Mouse (Mus musculus) adrenal gland, postnatal 14 days (tissue): ENCODE results near the gene Zfr2. TPM values are rescaled to one million over a fixed set of nuclear protein-coding genes. Genes with fewer than 3 reads are reported as not detected.

Experiments
- DNase-seq: peaks from one replicate; pipeline ENCODE4 v3.0.0; 2021; ENCODE audit warnings: mixed read lengths
- total RNA-seq: library from RNA; stranded (reverse); gene quantifications from 2 replicates; pipeline ENCODE4 v1.2.3, GENCODE M21; 2021

Zfr2 gene
- total RNA-seq, 1 experiment from 2014 or later, result 11.0 TPM

DNA sequence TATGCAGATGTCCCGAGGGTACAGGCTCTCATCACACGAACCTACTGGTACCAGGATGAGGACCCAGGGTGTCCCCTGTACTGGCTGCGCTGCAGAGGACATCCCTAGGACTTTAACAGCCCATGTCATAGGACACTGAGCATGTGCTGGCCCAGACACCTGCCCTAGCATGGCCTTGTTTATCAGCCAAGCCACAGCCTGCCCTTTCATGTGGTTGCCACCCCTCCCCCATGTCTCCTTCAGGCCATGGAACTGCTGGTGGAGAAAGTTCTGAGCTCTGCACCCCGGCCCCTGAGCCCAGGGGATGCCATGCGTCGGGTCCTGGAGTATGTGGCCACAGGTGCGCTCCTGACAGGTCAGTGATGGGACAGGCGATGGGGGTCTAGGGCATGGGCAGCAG, 16.5 kb downstream of the Zfr2 start:
- DNase-seq, result no peak

DNA sequence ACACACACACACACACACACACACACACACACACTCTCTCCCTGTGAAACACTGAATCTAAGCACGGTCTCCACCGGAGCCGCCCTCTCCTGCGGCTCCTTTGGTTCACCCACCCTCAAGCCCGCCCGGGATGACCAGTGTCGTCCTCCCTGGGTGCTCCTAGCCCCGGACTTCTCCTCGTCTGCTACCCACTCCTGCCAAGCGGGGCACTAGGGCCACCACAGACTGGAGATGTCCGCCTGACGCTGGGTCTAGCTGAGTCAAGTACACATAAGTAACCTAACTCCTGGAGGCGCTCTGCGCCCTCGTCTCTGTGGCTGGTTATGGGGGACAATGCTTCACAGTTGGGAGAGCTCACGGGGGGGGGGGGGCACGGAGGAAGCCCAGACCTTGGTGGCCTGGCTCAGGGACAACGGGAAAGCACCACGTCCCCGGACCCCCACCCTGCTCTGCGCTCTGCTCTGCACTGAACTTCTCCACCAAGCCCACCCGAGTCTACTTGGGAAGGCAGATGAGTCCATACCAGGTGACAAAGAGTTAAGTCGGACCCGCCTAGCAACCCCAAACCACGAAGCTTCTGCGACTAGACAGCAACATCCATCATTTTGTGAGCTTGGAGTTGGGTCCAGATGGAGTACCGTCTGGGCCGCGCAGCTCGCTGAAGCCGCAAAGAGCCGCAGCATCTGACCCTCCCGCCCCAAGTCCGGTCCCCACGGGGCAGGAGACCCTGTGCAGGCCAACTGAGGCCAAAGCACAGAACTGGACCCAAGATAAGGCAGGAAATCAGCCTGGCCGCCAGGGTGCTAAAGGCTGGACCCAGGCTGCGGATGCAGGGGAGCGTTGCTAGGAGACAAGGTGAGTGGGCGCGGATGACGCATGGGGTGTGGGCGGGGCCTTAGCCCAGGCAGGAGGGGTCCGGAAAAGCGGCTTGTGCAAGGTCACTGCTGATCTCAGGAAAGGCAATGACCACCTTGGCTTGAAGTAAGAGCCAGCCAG, 19.8 kb downstream of the Zfr2 start, which contains the start of gene Matk:
Gene Matk, plus strand, starts transcription at position 512 of the 996 bp plus-strand sequence.
- peak; percentile 74 for DNase-seq

DNA sequence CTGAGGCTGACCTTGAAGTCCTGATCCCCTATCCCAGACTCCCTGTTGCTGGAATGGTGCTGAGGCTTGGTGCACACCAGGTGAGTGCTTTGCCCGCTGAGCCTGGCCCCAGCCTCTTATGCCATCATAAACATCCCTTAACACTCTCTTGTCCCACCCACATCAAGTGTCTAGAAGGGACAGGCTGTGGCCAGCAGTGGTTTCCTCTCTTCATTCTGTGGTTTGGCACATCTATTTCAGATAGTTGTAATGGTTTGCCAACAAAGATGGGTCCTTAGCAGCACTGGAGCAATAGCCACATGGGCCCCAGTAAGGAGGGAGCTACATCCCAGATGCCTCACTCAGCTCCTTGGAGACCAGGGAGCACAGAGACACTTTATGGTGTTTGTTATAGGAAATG, 21.9 kb downstream of the Zfr2 start:
- DNase-seq, result no peak

DNA sequence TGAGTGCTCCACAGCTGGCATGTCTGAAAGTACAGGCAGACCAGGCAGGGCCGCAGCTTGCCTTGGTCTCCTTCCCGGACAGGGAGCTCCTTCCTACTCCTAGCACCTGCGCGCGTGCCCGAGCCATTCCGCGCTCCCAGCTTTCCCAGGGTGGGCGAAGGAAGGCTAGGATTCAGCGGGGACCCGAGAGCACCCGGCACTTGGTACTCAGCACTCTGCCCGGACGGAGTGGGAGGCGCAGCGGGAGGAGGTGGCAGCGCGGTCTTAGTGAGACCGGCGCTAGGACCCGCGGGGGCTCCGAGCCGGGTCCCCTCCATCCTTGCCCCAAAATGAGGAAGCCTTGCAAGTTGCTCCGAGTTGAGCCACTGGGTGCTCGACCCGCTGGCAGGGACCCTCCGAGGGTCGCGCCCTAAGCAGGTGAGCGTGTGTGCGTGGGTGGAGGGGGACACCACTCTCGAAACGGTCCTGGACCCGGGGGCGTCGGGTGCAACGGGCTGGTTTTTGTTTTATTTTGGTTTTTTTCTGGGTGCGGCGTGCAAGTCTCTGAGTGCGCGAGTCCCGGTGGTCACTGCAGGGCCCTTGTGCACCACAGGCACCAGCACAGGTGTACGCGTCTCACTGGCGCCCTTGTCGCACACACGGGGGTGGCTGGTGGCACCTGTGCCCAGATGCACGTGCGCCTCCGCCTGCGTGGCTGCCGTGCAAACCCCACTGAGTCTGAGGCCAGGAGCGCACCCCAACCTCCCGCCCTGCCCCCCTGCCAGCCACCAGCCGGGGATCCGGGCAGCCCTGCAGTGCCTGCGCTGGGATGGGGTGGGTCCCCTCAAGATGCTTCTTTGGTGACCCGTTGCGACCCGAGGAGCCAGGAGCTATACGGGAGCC, 24.4 kb downstream of the Zfr2 start:
- DNase-seq, result no peak

DNA sequence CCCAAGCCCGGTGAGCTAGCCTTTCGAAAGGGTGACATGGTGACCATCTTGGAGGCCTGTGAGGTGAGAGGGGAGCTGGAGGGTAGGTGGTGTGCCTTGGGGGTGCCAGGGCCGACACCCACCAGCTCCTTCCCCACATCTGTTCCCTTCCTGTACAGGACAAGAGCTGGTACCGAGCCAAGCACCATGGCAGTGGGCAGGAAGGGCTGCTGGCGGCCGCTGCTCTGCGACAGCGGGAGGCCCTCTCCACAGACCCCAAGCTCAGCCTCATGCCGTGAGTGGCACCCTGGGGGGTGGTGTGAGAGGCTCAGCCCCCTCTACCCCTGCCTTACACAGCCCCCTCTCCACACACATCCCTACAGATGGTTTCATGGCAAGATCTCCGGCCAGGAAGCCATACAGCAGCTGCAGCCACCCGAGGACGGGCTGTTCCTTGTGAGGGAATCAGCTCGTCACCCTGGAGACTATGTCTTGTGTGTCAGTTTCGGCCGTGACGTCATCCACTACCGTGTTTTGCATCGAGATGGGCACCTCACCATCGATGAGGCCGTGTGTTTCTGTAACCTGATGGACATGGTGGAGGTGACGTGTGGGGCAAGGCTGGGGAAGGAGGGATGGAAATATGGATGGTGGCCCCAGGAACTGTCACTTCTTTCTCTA, 26.4 kb downstream of the Zfr2 start:
- DNase-seq, result no peak

DNA sequence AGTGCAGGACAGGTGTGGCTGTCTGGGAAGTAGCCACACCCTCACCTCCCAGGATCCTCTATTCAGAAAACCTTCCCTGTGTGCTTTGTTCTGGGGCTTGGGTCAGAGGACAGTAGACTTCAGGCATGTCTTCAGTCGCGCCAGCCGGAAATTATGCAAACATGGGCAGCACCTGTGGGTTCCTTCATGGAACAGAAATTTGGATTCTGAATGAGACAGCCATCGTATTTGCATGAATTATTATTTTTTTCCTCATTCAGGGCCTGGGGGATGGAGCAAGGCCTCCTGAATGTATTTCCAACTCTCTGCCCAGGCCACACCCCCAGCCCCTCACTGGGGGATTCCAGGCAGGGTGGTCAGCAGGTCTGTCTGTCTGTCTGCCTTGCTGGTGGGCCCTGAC, 28.1 kb downstream of the Zfr2 start:
- no peak for DNase-seq

DNA sequence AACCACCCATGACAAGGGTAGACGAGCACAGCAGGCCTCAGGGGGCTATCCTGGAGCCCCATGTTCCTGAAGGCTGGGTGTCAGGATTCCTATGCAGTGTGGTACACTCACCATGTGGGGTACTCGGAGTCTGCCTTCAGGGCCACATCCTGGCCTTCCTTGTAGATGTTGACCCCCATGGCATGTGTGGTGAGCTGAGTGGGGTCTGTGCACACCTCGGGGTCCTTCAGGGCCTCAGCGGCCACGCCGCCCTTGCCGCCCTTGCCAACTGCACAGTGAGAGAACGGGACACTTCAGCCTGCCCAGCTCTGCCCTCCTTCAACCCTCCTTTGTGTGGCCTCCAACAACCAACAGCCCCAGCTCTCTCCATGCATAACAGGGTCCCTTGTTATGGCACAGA, 32.6 kb downstream of the Zfr2 start:
- no peak for DNase-seq

DNA sequence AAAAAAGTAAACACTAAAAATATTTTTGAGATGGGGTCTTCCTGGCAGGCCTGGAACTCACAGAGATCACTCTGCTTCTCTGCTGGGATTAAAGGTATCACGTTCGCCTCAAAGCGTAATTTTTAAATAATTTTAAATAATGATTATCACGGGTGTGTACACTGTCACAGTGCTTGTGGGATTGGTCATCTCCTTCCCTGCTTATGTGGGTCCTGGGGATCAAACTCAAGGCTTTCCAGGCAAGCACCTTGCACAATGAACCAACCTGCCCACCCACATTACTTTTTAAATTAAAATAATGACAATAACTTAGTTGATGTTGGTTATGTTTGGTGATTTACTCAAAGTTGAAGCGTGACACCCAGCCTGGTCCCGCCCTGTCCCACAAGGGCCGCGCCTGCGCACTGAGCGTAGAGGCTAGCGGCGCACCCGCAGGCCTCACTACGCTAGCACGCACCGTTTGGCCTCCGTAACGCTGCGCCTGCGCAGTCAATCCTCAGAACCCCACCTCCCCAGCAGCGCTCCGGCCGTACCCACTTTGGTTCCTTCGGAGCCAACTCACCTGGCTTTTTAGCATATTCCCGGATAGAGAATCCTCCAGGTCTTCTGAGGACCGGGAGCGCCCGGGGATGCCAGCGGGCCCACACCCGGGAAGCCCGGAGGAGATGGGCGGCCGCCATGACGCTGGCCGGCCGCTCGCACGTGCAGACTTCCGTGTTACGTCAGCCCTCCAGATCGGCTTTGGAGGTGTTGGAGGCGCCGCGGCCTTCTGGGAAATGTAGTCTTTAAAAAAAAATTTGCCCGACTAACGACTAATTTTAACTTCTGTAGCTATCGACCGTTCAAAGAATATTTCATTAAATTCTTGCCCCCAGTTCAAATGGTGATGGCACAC, 33.5 kb downstream of the Zfr2 start, which contains the start of the genes Mrpl54 and Apba3:
Gene Mrpl54, minus strand, starts transcription at position 724 of the 895 bp plus-strand sequence.
Gene Apba3, plus strand, starts transcription at position 750 of the 895 bp plus-strand sequence.
- DNase-seq, result peak; percentile 98

DNA sequence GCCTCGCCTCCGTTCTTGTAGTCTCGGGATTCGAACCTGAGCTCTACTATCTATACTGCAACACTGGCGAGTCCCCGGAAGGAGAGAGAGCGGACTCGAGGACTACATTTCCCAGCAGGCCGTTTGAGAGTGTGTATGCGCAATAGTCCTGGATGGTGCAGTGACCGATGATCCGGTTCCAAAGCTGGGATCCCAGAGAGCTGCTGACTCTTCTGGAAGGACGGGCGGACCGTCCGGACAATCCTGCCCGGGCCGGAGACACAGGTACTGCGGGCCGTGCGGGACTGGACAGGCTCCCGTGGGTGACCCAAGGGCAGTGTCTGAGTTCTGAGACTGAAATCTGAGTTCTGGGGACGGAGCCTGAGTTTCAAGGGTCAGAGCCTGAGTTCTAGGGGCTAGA, 35.1 kb downstream of the Zfr2 start:
- DNase-seq, result peak; percentile 91

DNA sequence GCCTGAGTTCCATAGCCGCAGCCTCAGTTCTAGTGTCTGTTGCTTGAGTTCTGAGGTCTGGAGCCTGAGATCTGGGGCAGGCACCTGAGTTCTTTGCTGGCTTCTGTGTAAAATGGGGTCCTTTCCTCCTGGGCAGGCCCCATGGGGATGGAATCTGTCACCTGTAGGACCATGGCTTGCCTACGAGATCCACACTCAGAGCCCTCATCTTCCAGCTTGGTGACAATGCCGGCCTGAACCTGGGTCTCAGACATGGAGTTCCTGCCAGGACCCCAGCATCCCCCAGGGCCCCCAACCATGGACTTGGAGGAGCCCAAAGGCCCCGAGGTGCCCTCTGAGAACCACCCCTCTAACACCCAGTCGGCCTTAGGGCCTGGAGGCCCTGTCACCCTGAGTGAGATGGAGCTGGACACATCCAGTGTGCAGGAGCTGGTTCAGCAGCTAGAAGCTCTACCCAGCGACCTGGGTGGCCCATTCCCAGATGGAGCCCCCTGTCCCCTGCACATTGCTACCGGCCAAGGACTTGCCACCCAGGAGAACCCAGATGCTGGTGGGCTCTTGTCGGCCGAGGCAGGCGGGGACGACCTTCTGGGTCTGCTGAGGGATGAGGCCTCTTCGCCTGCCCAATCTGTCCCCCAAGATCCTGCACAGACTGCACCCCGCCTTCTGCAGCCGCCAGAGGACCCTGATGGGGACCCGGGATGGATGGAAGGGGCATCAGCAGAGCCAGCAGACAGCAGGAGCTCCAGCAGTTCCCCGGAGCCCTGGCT, 35.9 kb downstream of the Zfr2 start:
- no peak for DNase-seq

DNA sequence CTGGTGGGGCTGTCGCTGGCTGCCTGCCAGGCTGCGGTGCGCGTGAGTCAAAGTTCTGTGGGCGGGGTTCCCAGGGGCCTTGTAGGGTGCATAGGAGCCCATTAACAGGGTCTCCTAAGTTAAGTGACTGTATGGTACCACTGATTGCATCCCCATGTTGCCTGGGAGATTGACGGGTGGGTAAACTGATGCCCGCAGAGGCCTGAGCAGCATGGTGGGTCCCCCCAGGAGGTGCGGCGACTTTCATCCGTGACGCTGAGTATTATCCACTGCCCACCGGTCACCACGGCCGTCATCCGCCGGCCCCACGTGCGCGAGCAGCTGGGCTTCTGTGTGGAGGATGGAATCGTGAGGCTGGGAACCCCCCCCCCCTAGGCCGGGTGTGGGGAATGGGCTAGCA, 39.4 kb downstream of the Zfr2 start:
- DNase-seq, result no peak

DNA sequence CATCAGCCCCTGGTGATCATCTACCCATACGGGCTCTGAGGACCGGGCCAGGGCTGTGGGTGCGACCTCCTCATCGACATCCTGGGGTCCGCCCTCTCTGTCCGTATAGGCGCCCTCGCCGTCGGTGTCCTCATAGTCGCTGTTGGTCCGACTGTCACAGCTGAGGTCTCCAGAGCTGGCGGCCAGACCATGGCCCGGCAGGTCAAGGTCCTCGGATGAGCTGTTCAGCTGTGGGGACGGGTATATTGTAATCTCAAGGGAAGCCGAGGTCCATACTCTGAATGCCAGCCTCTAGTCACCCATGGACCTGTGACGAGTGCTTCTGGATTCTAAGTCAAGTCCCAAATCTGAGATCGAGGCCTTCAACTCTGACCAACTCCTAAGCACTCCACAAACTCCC, 40.9 kb downstream of the Zfr2 start:
- peak; percentile 54 for DNase-seq

DNA sequence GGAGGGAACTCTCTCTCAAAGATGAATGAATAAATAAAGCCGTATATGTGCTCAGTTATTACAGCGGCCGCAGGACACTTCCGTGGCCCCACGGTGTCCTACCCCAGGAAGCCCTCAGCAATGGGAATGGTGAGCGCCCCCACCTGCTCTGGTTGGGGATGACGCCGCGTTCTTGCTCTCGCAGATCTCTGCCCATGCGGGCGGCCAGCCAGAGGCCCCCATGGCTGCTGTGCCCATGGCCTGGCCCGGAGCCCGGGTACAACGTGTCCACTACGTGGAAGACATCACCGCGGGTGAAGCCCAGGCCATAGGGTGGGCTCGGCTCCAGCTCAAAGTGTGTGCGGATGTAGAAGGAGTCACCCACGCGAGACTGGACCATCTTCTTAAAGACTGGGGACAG, 44.7 kb downstream of the Zfr2 start:
- DNase-seq, result no peak

DNA sequence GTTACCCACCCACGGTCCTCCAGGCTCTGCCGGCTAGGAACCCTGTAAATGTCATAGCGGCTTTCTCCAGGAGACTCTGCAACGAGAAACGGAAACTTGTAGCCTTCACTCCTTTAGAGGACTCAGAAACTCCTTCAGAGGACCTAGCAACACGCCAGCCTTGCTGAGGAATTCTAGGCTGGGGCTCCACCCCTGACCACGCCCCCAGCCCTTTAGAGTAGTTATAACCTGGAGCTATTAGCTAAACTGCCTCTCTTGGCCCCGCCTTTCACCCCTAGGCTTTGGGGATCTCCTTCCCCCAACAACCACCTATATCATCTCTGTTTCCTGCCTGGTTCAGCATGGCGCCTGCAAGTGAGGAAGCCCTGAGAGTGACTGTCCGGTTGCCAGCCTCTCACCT, 46.5 kb downstream of the Zfr2 start:
- DNase-seq, result no peak

DNA sequence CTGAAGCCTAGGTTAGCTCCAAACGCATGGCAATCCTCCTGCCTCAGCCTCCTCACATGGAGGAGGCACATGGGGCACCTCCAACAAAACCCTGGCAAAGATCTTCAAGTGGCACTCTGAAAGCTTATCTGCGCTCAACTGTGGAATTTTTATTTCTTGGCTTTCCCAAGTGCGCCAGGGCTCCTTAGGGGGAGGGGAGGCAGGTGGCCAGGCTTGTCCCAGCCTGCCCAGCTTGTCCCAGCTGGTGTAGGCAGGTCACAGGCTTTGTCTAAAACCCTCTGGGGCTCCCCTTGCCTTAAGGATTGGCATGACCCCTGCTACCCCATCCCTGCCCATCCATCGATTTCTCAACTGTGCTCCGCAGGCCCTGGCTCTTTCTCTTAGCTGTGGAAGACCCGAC, 51.2 kb downstream of the Zfr2 start:
- DNase-seq, result no peak

DNA sequence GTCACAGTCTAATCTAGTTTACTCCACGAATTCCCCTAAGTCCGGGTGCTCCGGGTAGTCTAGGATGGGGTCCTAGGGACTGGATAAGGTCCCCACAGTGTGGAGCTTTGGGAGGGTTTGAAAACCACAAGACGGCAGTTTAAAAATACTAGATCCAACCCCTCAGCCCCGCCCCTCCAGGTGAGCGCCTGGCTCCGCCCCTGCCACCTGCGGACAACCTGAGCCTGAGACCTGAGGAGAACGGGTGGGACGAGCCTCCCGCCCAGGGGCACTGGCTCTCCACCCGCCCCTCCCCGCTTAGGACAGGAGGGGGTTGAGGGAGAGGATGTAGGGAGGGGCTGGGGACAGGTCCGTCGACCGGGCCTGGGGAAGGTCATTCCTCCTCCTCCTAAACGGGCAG, 51.8 kb downstream of the Zfr2 start:
- DNase-seq, result no peak

DNA sequence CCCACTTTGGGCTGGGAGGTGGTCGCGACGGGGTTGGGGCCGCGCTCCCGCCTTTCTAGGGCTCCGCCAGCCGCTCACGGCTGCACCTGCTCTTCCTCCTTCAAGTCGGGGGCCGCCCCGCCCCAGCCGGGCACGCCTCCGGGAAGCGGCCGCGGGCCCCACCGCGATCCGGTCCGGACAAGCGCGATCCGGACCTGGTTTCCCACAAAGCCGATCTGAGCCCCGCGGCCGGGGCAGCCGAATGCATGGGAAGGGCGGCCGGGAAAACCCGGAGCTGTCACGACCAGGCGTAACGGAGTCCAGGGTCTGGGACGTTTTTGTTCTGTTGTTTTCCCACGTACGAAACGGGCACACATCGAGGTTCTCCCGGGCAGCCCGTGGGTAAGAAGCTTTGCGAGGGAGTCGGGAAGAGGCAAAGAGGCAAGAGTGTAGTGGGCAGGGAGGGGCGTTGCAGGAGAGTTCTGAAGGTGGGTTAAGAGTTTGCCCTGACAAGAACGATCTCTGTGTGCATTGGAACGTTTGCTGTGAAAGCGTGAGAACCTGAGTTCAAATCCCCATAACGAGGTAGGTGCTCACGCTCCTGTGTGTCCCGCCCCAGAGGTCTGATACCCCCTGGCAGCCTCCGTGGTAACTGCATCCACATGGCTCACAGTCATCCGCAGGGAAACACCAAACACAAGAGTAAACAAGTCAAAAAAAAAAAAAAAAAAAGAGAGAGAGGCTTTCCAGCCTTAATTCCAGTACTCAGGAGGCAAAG, 52.9 kb downstream of the Zfr2 start:
- peak; percentile 95 for DNase-seq

DNA sequence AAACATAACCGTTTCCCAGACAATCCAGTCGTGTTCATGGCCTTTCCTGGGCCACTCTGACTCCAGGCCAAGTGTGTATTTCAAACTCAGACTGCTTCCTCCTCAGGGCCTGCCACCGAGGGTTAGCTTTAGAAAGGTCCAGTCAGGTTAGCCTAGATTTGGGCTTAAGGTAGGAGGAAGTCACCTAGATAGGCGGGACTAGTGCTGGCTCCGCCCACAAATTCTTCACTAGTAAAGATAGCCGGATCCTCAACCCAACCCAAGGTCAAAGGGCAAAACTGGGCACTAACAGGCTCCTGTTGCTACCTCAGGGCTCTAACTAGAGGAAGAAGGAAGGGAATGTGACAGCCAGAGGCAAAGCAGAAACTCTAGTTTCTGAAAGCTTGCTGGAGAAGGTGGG, 53.6 kb downstream of the Zfr2 start:
- no peak for DNase-seq

DNA sequence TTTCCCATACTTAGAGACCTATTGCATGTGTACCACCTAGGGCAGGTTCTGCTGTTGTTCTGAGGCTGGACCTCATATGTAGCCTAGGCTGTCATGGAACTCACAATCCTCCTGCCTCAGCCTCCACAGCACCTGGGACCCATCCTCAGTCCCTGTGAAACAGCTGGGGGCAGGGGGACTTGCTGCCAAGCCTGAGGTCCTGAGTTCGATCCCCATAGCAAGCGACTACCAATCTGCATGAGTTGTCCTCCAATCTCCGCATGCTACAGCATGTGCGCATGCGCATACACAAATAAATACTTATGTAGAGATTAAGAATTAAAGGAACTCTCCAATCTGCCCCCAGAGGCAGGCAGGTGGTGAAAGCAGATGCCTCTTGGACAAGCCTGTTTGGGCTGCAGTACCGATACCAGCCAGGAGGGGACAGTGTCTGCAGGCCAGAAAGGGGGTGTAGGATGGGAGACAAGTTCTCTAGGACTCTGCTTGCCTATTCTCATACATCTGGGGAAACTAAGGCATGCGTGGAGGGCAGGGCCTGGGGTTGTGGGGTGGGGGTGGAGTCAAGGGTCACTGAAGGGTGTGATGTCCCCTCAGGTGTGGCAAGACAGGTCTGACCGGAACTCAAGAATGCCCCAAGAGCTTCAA, 54.7 kb downstream of the Zfr2 start:
- DNase-seq, result peak; percentile 84
